Mouse (Mus musculus) lung, embryonic 14.5 days (tissue): ENCODE measurements at regions not wholly inside any gene's neighbourhood (a gene's known extent, or its start where the extent isn't known, plus 50 kb on each side); places are given as distances from the start of the nearest gene placed in this dataset.

Experiments
- ATAC-seq: fragments of 200-750 bp; cut with Nextera tagmentation; 2 replicates; pipeline ENCODE4 v1.8.0; 2017; ENCODE audit warnings: mild to moderate bottlenecking, moderate TSS enrichment, moderate library complexity; ENCODE audit not compliant: insufficient read depth
- DNase-seq: peaks from one replicate; pipeline ENCODE4 v3.0.0-alpha.2; 2015
- H3K27ac ChIP-seq: fragments of 300-500 bp; sonication (generic); 2 replicates; pipeline ENCODE4 v1.5.1; 2014; ENCODE audit warnings: low read depth, mild to moderate bottlenecking, moderate library complexity
- H3K27me3 ChIP-seq: fragments of 300-500 bp; sonication (generic); 2 replicates; pipeline ENCODE4 v1.6.1; 2014; ENCODE audit warnings: low read length, control low read depth; ENCODE audit not compliant: insufficient read depth
- H3K36me3 ChIP-seq: fragments of 300-500 bp; sonication (generic); 2 replicates; pipeline ENCODE4 v1.6.1; 2014; ENCODE audit warnings: control low read depth; ENCODE audit not compliant: insufficient read depth
- H3K4me1 ChIP-seq: fragments of 300-500 bp; sonication (generic); 2 replicates; pipeline ENCODE4 v1.6.1; 2014; ENCODE audit warnings: antibody characterized with exemption, control low read depth; ENCODE audit not compliant: insufficient read depth
- H3K4me2 ChIP-seq: fragments of 300-500 bp; sonication (generic); 2 replicates; pipeline ENCODE4 v1.6.1; 2014; ENCODE audit warnings: mild to moderate bottlenecking
- H3K4me3 ChIP-seq: fragments of 300-500 bp; sonication (generic); 2 replicates; pipeline ENCODE4 v1.5.1; 2014; ENCODE audit warnings: low read depth, low read length
- H3K9ac ChIP-seq: fragments of 300-500 bp; sonication (generic); 2 replicates; pipeline ENCODE4 v1.6.1; 2014
- H3K9me3 ChIP-seq: fragments of 300-500 bp; sonication (generic); 2 replicates; pipeline ENCODE4 v1.6.1; 2016; ENCODE audit warnings: low read depth, low read length, control low read depth
- CTCF ChIP-seq: IDR thresholded peaks from 2 replicates; pipeline ENCODE4 v1.5.1; 2016; ENCODE audit warnings: antibody characterized with exemption, low read depth
- WGBS: fragments of 180-500 bp; shearing (Covaris S2); extraction: QIAGEN DNeasy Blood & Tissue Kit; methylation state at CpG from one replicate; pipeline ENCODE4 v1.1.7; 2014; 5-methylcytosine and 5-hydroxymethylcytosine counted together

- Histone ChIP-seq H3K27me3 (no peaks in the 10 kb centered on the region), H3K36me3 (no peaks in the 10 kb centered on the region), H3K27ac (no peak overlapping the region), H3K9ac (no peak overlapping the region), H3K9me3 (no peaks in the 10 kb centered on the region), H3K4me2 (no peak overlapping the region), H3K4me1 (no peaks in the 10 kb centered on the region), H3K4me3 (no peak overlapping the region)
- 92% methylated on average over 2 of the region's 2 CpGs for WGBS
- no peak for DNase-seq
- no peak for TF ChIP-seq CTCF
- ATAC-seq: no peak
Observed at GRCm38 (mm10) chr1:146185444-146185843, 309.1 kb upstream of the Brinp3 start.

GRCm38 (mm10) chr1:146211646-146212045, 282.9 kb upstream of the Brinp3 start:
- no peak overlapping the region for H3K27ac ChIP-seq
- no peaks in the 10 kb centered on the region for H3K9me3 ChIP-seq
- TF ChIP-seq CTCF: no peak
- DNase-seq (peak; percentile 78), ATAC-seq (no peak)
- no peak overlapping the region for H3K4me3 ChIP-seq
- H3K4me2 ChIP-seq: no peak overlapping the region
- H3K4me1 ChIP-seq: no peaks in the 10 kb centered on the region
- no peaks in the 10 kb centered on the region for H3K27me3 ChIP-seq
- H3K36me3 ChIP-seq: no peaks in the 10 kb centered on the region
- WGBS: 60% methylated on average over 1 of the region's 1 CpGs
- no peak overlapping the region for H3K9ac ChIP-seq

- Histone ChIP-seq H3K27me3 (no peaks in the 10 kb centered on the region), H3K9me3 (no peaks in the 10 kb centered on the region), H3K9ac (no peak overlapping the region), H3K36me3 (no peaks in the 10 kb centered on the region), H3K4me1 (no peaks in the 10 kb centered on the region), H3K4me3 (no peak overlapping the region), H3K4me2 (no peak overlapping the region), H3K27ac (no peak overlapping the region)
- no peak for ATAC-seq
- 78% methylated on average over 7 of the region's 7 CpGs for WGBS
- no peak for TF ChIP-seq CTCF
- no peak for DNase-seq
Observed at GRCm38 (mm10) chr1:146231487-146232466, 262.8 kb upstream of the Brinp3 start.

GRCm38 (mm10) chr1:146260400-146260799, 234.2 kb upstream of the Brinp3 start:
- Histone ChIP-seq H3K27me3 (no peaks in the 10 kb centered on the region), H3K4me2 (no peak overlapping the region), H3K36me3 (no peaks in the 10 kb centered on the region), H3K9ac (no peak overlapping the region), H3K9me3 (no peaks in the 10 kb centered on the region), H3K4me1 (no peaks in the 10 kb centered on the region), H3K4me3 (no peak overlapping the region), H3K27ac (no peak overlapping the region)
- DNase-seq: no peak
- TF ChIP-seq CTCF: no peak
- ATAC-seq: no peak

GRCm38 (mm10) chr1:146299031-146299430, 195.5 kb upstream of the Brinp3 start:
- Histone ChIP-seq H3K4me3 (no peak overlapping the region), H3K27ac (no peak overlapping the region), H3K9ac (no peak overlapping the region), H3K36me3 (no peaks in the 10 kb centered on the region), H3K4me1 (no peaks in the 10 kb centered on the region), H3K9me3 (no peaks in the 10 kb centered on the region), H3K27me3 (no peaks in the 10 kb centered on the region), H3K4me2 (no peak overlapping the region)
- DNase-seq: no peak
- 76% methylated on average over 4 of the region's 4 CpGs for WGBS
- no peak for ATAC-seq
- TF ChIP-seq CTCF: no peak

GRCm38 (mm10) chr1:146312547-146312946, 182.0 kb upstream of the Brinp3 start:
- ATAC-seq: no peak
- Histone ChIP-seq H3K9me3 (no peaks in the 10 kb centered on the region), H3K27me3 (no peaks in the 10 kb centered on the region), H3K4me3 (no peak overlapping the region), H3K27ac (no peak overlapping the region), H3K9ac (no peak overlapping the region), H3K36me3 (no peaks in the 10 kb centered on the region), H3K4me2 (no peak overlapping the region), H3K4me1 (no peaks in the 10 kb centered on the region)
- no peak for DNase-seq
- WGBS: 76% methylated on average over 4 of the region's 4 CpGs
- TF ChIP-seq CTCF: no peak

- no peak overlapping the region for H3K4me3 ChIP-seq
- no peak for TF ChIP-seq CTCF
- H3K9ac ChIP-seq: no peak overlapping the region
- no peak overlapping the region for H3K4me2 ChIP-seq
- no peak overlapping the region for H3K27ac ChIP-seq
- 77% methylated on average over 4 of the region's 4 CpGs for WGBS
- H3K4me1 ChIP-seq: no peaks in the 10 kb centered on the region
- DNase-seq: no peak
- no peak for ATAC-seq
- H3K9me3 ChIP-seq: no peaks in the 10 kb centered on the region
- H3K27me3 ChIP-seq: no peaks in the 10 kb centered on the region
- no peaks in the 10 kb centered on the region for H3K36me3 ChIP-seq
Observed at GRCm38 (mm10) chr1:146316172-146317158, 178.1 kb upstream of the Brinp3 start.
